Mouse (Mus musculus): ENCODE results near the gene Fam167b.
A peak's percentile ranks its signal among the peaks of the same experiment; 100 is the strongest.

Gene Fam167b

GRCm38 (mm10) chr4:129608426-129609025 lies 30.2 kb upstream of the Fam167b start:
- peak; percentile 79 for DNase-seq (ENCODE audit: low read depth, low spot score)

- DNase-seq (ENCODE audit: low read depth, low spot score), result peak; percentile 68
Measured at GRCm38 (mm10) chr4:129600233-129601158, 22.1 kb upstream of the Fam167b start, which contains the start of the genes Eif3i and Tmem234. Eif3i (minus strand) TSS chr4:129600648. Tmem234 (plus strand) TSS chr4:129600668.

GRCm38 (mm10) chr4:129588865-129589264 lies 10.5 kb upstream of the Fam167b start:
- no peak for DNase-seq (ENCODE audit: low read depth, low spot score)

GRCm38 (mm10) chr4:129586943-129587342 lies 8.6 kb upstream of the Fam167b start:
- no peak for DNase-seq (ENCODE audit: low read depth, low spot score)

- no peak for DNase-seq (ENCODE audit: low read depth, low spot score)
Measured at GRCm38 (mm10) chr4:129585773-129586172, 7.4 kb upstream of the Fam167b start.

- DNase-seq (ENCODE audit: low read depth, low spot score), result peak; percentile 43
Measured at GRCm38 (mm10) chr4:129584884-129585608, 6.7 kb upstream of the Fam167b start.

GRCm38 (mm10) chr4:129584370-129584769 lies 6.0 kb upstream of the Fam167b start:
- no peak for DNase-seq (ENCODE audit: low read depth, low spot score)

- DNase-seq (ENCODE audit: low read depth, low spot score), result no peak
Measured at GRCm38 (mm10) chr4:129582251-129582650, 3.9 kb upstream of the Fam167b start.

GRCm38 (mm10) chr4:129580347-129580746 lies 2.0 kb upstream of the Fam167b start:
- no peak for DNase-seq (ENCODE audit: low read depth, low spot score)

- DNase-seq (ENCODE audit: low read depth, low spot score), result no peak
Measured at GRCm38 (mm10) chr4:129577688-129578087, 661 bp downstream of the Fam167b start.

- DNase-seq (ENCODE audit: low read depth, low spot score), result peak; percentile 49
Measured at GRCm38 (mm10) chr4:129576863-129577491, 1.4 kb downstream of the Fam167b start.

GRCm38 (mm10) chr4:129575171-129575844 lies 3.0 kb downstream of the Fam167b start:
- no peak for DNase-seq (ENCODE audit: low read depth, low spot score)

GRCm38 (mm10) chr4:129573430-129573829 lies 4.9 kb downstream of the Fam167b start, which contains the start of gene Lck:
Lck (minus strand) TSS chr4:129573641.
- no peak for DNase-seq (ENCODE audit: low read depth, low spot score)

GRCm38 (mm10) chr4:129573093-129573370 lies 5.3 kb downstream of the Fam167b start:
- no peak for DNase-seq (ENCODE audit: low read depth, low spot score)

GRCm38 (mm10) chr4:129572236-129573092 lies 5.9 kb downstream of the Fam167b start:
- DNase-seq (ENCODE audit: low read depth, low spot score), result no peak

GRCm38 (mm10) chr4:129571551-129572084 lies 6.7 kb downstream of the Fam167b start:
- no peak for DNase-seq (ENCODE audit: low read depth, low spot score)

GRCm38 (mm10) chr4:129570028-129570427 lies 8.3 kb downstream of the Fam167b start:
- DNase-seq (ENCODE audit: low read depth, low spot score), result no peak

GRCm38 (mm10) chr4:129568366-129568765 lies 10.0 kb downstream of the Fam167b start:
- no peak for DNase-seq (ENCODE audit: low read depth, low spot score)

GRCm38 (mm10) chr4:129565139-129565538 lies 13.2 kb downstream of the Fam167b start:
- no peak for DNase-seq (ENCODE audit: low read depth, low spot score)

- DNase-seq (ENCODE audit: low read depth, low spot score), result no peak
Measured at GRCm38 (mm10) chr4:129563718-129564117, 14.6 kb downstream of the Fam167b start.

All from retina, postnatal 7 days (tissue).